Mouse (Mus musculus) embryonic facial prominence, embryonic 14.5 days (tissue): ENCODE data around the gene Rnf157. TPM values are rescaled to one million over a fixed set of nuclear protein-coding genes. Genes with fewer than 3 reads are reported as not detected.
"Not testable (repeated sequence)": the region's sequence is repeated elsewhere in the genome, so short reads cannot be mapped to it uniquely, and the experiment has no call there.

Experiments used
- ATAC-seq: fragments of 200-750 bp; cut with Nextera tagmentation; 2 replicates; pipeline ENCODE4 v1.8.0; 2017; ENCODE audit warnings: low read depth, moderate number of reproducible peaks, moderate TSS enrichment
- DNase-seq: peaks from one replicate; pipeline ENCODE4 v3.0.0-alpha.2; 2015; ENCODE audit warnings: low spot score
- H3K27ac ChIP-seq: fragments of 300-500 bp; sonication (generic); replicated peaks from 2 replicates; pipeline ENCODE4 v1.5.1; 2014; ENCODE audit warnings: low read depth, mild to moderate bottlenecking, low read length, moderate library complexity
- H3K27me3 ChIP-seq: fragments of 300-500 bp; sonication (generic); replicated peaks from 2 replicates; pipeline ENCODE4 v1.6.1; 2014; ENCODE audit warnings: low read length; ENCODE audit not compliant: control insufficient read depth, insufficient read depth
- H3K36me3 ChIP-seq: fragments of 300-500 bp; sonication (generic); 2 replicates; pipeline ENCODE4 v1.6.1; 2014; ENCODE audit warnings: low read length, mixed read lengths; ENCODE audit not compliant: control insufficient read depth, insufficient read depth
- H3K4me1 ChIP-seq: fragments of 300-500 bp; sonication (generic); 2 replicates; pipeline ENCODE4 v1.6.1; 2014; ENCODE audit warnings: antibody characterized with exemption, low read length; ENCODE audit not compliant: control insufficient read depth, insufficient read depth
- H3K4me2 ChIP-seq: fragments of 300-500 bp; sonication (generic); 2 replicates; pipeline ENCODE4 v1.6.1; 2014; ENCODE audit warnings: low read depth, mild to moderate bottlenecking, low read length, moderate library complexity, mixed read lengths
- H3K4me3 ChIP-seq: fragments of 300-500 bp; sonication (generic); 2 replicates; pipeline ENCODE4 v1.5.1; 2014; ENCODE audit warnings: low read depth, mild to moderate bottlenecking, low read length
- H3K9ac ChIP-seq: fragments of 300-500 bp; sonication (generic); 2 replicates; pipeline ENCODE4 v1.6.1; 2014; ENCODE audit warnings: low read depth, mild to moderate bottlenecking, low read length, moderate library complexity, mixed read lengths
- H3K9me3 ChIP-seq: fragments of 300-500 bp; sonication (generic); 2 replicates; pipeline ENCODE4 v1.6.1; 2016; ENCODE audit warnings: low read length; ENCODE audit not compliant: control insufficient read depth
- WGBS: fragments of 180-500 bp; shearing (Covaris S2); extraction: QIAGEN DNeasy Blood & Tissue Kit; methylation state at CpG from one replicate; pipeline ENCODE4 v1.1.7; 2014; 5-methylcytosine and 5-hydroxymethylcytosine counted together
- polyA plus RNA-seq: library from polyadenylated mRNA; unstranded; fragments of >200 nt; fragmentation: Nextera tagmentation; extraction: Ambion mirVana; gene quantifications from 2 replicates; pipeline ENCODE4 v1.2.1, GENCODE M21; 2014

Rnf157 gene
- polyA plus RNA-seq, 1 experiment from 2014 or later, result 17.7 TPM

- no peak for ATAC-seq
- no peak for DNase-seq
- 66% methylated on average over 11 of the region's 11 CpGs for WGBS
Measured at GRCm38 (mm10) chr11:116384171-116384570, 28.7 kb downstream of the Rnf157 start.

DNA sequence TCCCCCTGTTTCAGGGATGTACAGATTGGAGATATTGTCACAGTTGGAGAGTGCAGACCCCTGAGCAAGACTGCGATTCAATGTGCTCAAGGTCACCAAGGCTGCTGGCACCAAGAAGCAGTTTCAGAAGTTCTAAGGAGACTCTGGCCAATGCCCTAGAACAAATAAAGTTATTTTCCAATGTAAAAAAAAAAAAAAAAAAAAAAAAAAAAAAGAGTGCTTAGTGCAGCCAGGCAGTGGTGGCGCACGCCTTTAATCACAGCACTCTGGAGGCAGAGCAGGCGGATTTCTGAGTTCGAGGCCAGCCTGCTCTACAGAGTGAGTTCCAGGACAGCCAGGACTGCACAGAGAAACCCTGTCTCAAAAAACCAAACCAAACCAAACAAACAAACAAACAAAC is 29.8 kb downstream of the Rnf157 start:
- H3K9me3 ChIP-seq, ATAC-seq: not testable (repeated sequence)

More at GRCm38 (mm10) chr11:116384171-116384570, 28.7 kb downstream of the Rnf157 start:
- Histone ChIP-seq H3K4me3 (no peak overlapping the region), H3K36me3 (0 out of 2 replicates have a peak, but pooled peaks cover 7% of the 10 kb centered on the region), H3K9me3 (no peaks in the 10 kb centered on the region), H3K4me1 (peaks cover 8% of the 10 kb centered on the region; the same call in 1 of the 2 replicates), H3K4me2 (no peak overlapping the region), H3K27me3 (no peaks in the 10 kb centered on the region), H3K27ac (no peak overlapping the region; the same call in 1 of the 2 replicates), H3K9ac (no peak overlapping the region)

GRCm38 (mm10) chr11:116380767-116381166 is 32.1 kb downstream of the Rnf157 start:
- no peak for ATAC-seq
- Histone ChIP-seq H3K9me3 (no peaks in the 10 kb centered on the region), H3K27me3 (no peaks in the 10 kb centered on the region), H3K36me3 (0 out of 2 replicates have a peak, but pooled peaks cover 7% of the 10 kb centered on the region), H3K4me3 (no peak overlapping the region), H3K27ac (no peak overlapping the region), H3K4me1 (no peaks in the 10 kb centered on the region), H3K9ac (no peak overlapping the region), H3K4me2 (no peak overlapping the region)
- DNase-seq, result no peak
- 86% methylated on average over 7 of the region's 7 CpGs for WGBS

More for the DNA sequence above, 29.8 kb downstream of the Rnf157 start:
- not testable (repeated sequence) for DNase-seq, H3K4me1 ChIP-seq, H3K27ac ChIP-seq, H3K9ac ChIP-seq, H3K4me3 ChIP-seq, H3K36me3 ChIP-seq, H3K27me3 ChIP-seq, H3K4me2 ChIP-seq
- 97% methylated on average over 5 of the region's 5 CpGs for WGBS

GRCm38 (mm10) chr11:116379530-116379929 is 33.3 kb downstream of the Rnf157 start:
- Histone ChIP-seq H3K9ac (no peak overlapping the region), H3K36me3 (0 out of 2 replicates have a peak, but pooled peaks cover 7% of the 10 kb centered on the region), H3K27ac (no peak overlapping the region), H3K27me3 (no peaks in the 10 kb centered on the region), H3K4me2 (no peak overlapping the region), H3K9me3 (no peaks in the 10 kb centered on the region), H3K4me3 (no peak overlapping the region), H3K4me1 (no peaks in the 10 kb centered on the region)
- WGBS, result 76% methylated on average over 6 of the region's 6 CpGs
- DNase-seq (no peak), ATAC-seq (no peak)

- Histone ChIP-seq H3K9me3 (no peaks in the 10 kb centered on the region), H3K27me3 (no peaks in the 10 kb centered on the region), H3K9ac (no peak overlapping the region), H3K4me1 (no peaks in the 10 kb centered on the region), H3K4me2 (no peak overlapping the region), H3K4me3 (no peak overlapping the region), H3K36me3 (0 out of 2 replicates have a peak, but pooled peaks cover 4% of the 10 kb centered on the region), H3K27ac (no peak overlapping the region)
- DNase-seq, result no peak
- ATAC-seq, result no peak
- WGBS, result 39% methylated on average over 7 of the region's 7 CpGs
Measured at GRCm38 (mm10) chr11:116376945-116377661, 35.7 kb downstream of the Rnf157 start.

DNA sequence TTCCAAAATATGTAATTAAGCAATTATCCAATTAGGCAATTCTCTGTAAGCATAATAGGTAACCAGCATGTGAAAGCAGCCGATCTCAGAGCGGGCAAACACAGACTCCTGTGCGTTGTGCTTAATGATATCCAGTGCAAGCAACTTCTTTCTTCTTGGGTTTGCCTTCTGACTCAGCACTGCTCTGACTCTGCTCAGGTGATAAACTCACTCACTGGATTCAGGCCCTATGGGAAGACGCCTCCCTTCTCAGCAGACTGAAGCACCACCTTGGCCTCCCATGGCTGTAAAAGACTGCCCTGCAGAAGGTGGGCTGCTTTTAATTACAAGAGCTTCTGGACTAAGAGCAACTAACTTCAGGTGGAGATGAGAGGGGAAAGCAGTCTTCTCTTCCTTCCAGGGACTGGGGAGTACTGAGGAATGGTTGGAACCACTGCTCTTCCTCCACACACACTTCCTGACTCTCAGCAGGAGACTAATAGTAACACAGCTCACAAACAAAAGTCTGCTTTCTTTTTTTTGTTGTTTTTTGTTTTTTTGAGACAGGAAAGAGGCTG is 40.9 kb downstream of the Rnf157 start:
- Histone ChIP-seq H3K9ac (no peak overlapping the region), H3K27me3 (no peaks in the 10 kb centered on the region), H3K36me3 (no peaks in the 10 kb centered on the region), H3K27ac (no peak overlapping the region), H3K4me1 (0 out of 2 replicates have a peak, but pooled peaks cover 6% of the 10 kb centered on the region), H3K9me3 (no peaks in the 10 kb centered on the region), H3K4me3 (no peak overlapping the region), H3K4me2 (no peak overlapping the region)
- no peak for ATAC-seq
- DNase-seq, result no peak
- 73% methylated on average over 4 of the region's 4 CpGs for WGBS

- no peak for ATAC-seq
- Histone ChIP-seq H3K27me3 (no peaks in the 10 kb centered on the region), H3K27ac (no peak overlapping the region), H3K36me3 (no peaks in the 10 kb centered on the region), H3K4me1 (peaks cover 11% of the 10 kb centered on the region), H3K9me3 (no peaks in the 10 kb centered on the region), H3K9ac (no peak overlapping the region), H3K4me3 (no peak overlapping the region), H3K4me2 (no peak overlapping the region)
- WGBS, result 54% methylated on average over 5 of the region's 5 CpGs
- DNase-seq, result no peak
Measured at GRCm38 (mm10) chr11:116369633-116370032, 43.2 kb downstream of the Rnf157 start.

DNA sequence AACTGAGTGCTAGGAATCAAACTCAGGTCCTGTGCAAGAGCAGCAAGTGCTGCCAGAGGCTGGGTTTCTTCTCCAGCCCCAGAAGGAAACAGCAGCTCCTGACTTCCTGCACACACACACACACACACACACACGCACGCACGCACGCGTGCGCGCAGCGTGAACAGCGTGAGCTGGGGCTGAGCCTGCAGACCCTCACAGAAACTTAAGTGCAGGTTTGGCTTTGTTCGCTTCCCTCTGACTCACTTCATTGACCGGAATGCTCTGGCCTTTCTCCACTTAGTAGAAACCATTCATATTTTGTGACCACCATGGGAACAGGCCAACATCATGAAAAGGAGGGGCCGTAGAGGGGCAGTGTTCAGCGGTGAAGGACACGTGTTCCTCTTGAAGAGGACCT is 43.8 kb downstream of the Rnf157 start:
- H3K4me2 ChIP-seq, result no peak overlapping the region
- peaks cover 11% of the 10 kb centered on the region for H3K4me1 ChIP-seq
- H3K9me3 ChIP-seq, result no peaks in the 10 kb centered on the region
- WGBS, result 84% methylated on average over 14 of the region's 14 CpGs
- no peaks in the 10 kb centered on the region for H3K27me3 ChIP-seq
- no peak overlapping the region for H3K4me3 ChIP-seq
- no peak overlapping the region for H3K27ac ChIP-seq
- H3K36me3 ChIP-seq, result no peaks in the 10 kb centered on the region
- no peak overlapping the region for H3K9ac ChIP-seq
- DNase-seq (no peak), ATAC-seq (no peak)
